Mouse (Mus musculus): Measurements from ENCODE around the gene Aqp11.
A peak's percentile ranks its signal among the peaks of the same experiment; 100 is the strongest.

The Aqp11 gene

GRCm38 (mm10) chr7:97707809-97708208 lies 30.3 kb downstream of the Aqp11 start:
- no peak for DNase-seq

GRCm38 (mm10) chr7:97707123-97707522 lies 31.0 kb downstream of the Aqp11 start:
- peak; percentile 48 to 58 for DNase-seq

- no peak for DNase-seq
These were observed 37.0 kb downstream of the Aqp11 start for GRCm38 (mm10) chr7:97701106-97701505.

- DNase-seq: no peak
These were observed 37.9 kb downstream of the Aqp11 start for GRCm38 (mm10) chr7:97700173-97700572.

- DNase-seq: peak; percentile 95 to 96
These were observed 41.4 kb downstream of the Aqp11 start, which contains the start of gene Clns1a for GRCm38 (mm10) chr7:97696506-97697254. Gene Clns1a (plus strand): TSS chr7:97696634.

GRCm38 (mm10) chr7:97696133-97696505 lies 42.0 kb downstream of the Aqp11 start:
- peak; percentile 21 to 53 for DNase-seq

- no peak for DNase-seq
These were observed 42.6 kb downstream of the Aqp11 start for GRCm38 (mm10) chr7:97695441-97695840.

GRCm38 (mm10) chr7:97687831-97688230 lies 50.3 kb downstream of the Aqp11 start:
- no peak for DNase-seq

- no peak for DNase-seq
These were observed 58.9 kb downstream of the Aqp11 start for GRCm38 (mm10) chr7:97679239-97679638.

Measured in kidney, postnatal 25 days (tissue).